Mouse (Mus musculus) kidney, embryonic 14.5 days (tissue): ENCODE measurements around the gene Rxfp1. TPM values are rescaled to one million over a fixed set of nuclear protein-coding genes. Genes with fewer than 3 reads are reported as not detected.
"Not testable (repeated sequence)": the region's sequence is repeated elsewhere in the genome, so short reads cannot be mapped to it uniquely, and the experiment has no call there.

Experiments
- ATAC-seq: fragments of 200-750 bp; cut with Nextera tagmentation; 2 replicates; pipeline ENCODE4 v1.8.0; 2017; ENCODE audit warnings: moderate number of reproducible peaks, mild to moderate bottlenecking, moderate TSS enrichment, moderate library complexity; ENCODE audit not compliant: low FRiP score, low TSS enrichment
- H3K27ac ChIP-seq: fragments of 300-500 bp; sonication (generic); 2 replicates; pipeline ENCODE4 v1.5.1; 2014; ENCODE audit warnings: low read depth, mild to moderate bottlenecking, low read length, moderate library complexity, mixed read lengths
- H3K27me3 ChIP-seq: fragments of 300-500 bp; sonication (generic); 2 replicates; pipeline ENCODE4 v1.6.1; 2014; ENCODE audit warnings: mild to moderate bottlenecking, low read length; ENCODE audit not compliant: control insufficient read depth, insufficient read depth
- H3K36me3 ChIP-seq: fragments of 300-500 bp; sonication (generic); 2 replicates; pipeline ENCODE4 v1.6.1; 2014; ENCODE audit warnings: low read length, mixed read lengths; ENCODE audit not compliant: control insufficient read depth, insufficient read depth
- H3K4me1 ChIP-seq: fragments of 300-500 bp; sonication (generic); 2 replicates; pipeline ENCODE4 v1.6.1; 2014; ENCODE audit warnings: low read length, mixed read lengths; ENCODE audit not compliant: control insufficient read depth, insufficient read depth
- H3K4me2 ChIP-seq: fragments of 300-500 bp; sonication (generic); replicated peaks from 2 replicates; pipeline ENCODE4 v1.6.1; 2014; ENCODE audit warnings: low read depth, mild to moderate bottlenecking, low read length
- H3K4me3 ChIP-seq: fragments of 300-500 bp; sonication (generic); 2 replicates; pipeline ENCODE4 v1.5.1; 2014; ENCODE audit warnings: mild to moderate bottlenecking, low read length
- H3K9ac ChIP-seq: fragments of 300-500 bp; sonication (generic); 2 replicates; pipeline ENCODE4 v1.6.1; 2014; ENCODE audit warnings: low read depth, mild to moderate bottlenecking, low read length, moderate library complexity
- H3K9me3 ChIP-seq: fragments of 300-500 bp; sonication (generic); 2 replicates; pipeline ENCODE4 v1.6.1; 2016; ENCODE audit warnings: low read length; ENCODE audit not compliant: control insufficient read depth
- WGBS: fragments of 180-500 bp; shearing (Covaris S2); extraction: QIAGEN DNeasy Blood & Tissue Kit; methylation state at CpG from one replicate; pipeline ENCODE4 v1.1.7; 2014; 5-methylcytosine and 5-hydroxymethylcytosine counted together
- polyA plus RNA-seq: library from polyadenylated mRNA; unstranded; fragments of >200 nt; fragmentation: Nextera tagmentation; extraction: Ambion mirVana; gene quantifications from 2 replicates; pipeline ENCODE4 v1.2.1, GENCODE M21; 2014

Gene Rxfp1
- polyA plus RNA-seq, 1 experiment from 2014 or later = not detected

DNA sequence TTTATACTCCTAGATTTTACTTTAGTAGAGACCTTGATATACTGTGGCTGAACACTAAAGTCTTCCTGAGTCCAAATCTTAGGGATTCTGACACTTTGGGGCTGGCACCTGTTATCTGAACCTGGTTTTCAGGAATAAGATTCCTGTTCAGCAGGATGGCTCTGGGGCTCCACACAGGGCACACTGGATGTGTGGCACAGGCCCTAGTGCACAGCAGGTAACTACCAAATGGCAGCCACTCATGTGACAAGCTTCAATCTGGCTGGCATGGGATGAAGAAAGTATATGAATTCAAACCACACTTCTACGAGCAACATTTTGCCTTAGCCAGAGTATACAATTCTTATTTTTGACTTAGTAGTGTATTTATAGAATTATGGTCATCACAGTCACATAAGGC, 771 bp upstream of the Rxfp1 start:
- H3K27ac ChIP-seq = no peak overlapping the region
- no peaks in the 10 kb centered on the region for H3K9me3 ChIP-seq
- no peak overlapping the region for H3K9ac ChIP-seq
- H3K4me2 ChIP-seq = no peak overlapping the region
- no peak overlapping the region for H3K4me3 ChIP-seq
- no peaks in the 10 kb centered on the region for H3K36me3 ChIP-seq
- H3K27me3 ChIP-seq = no peaks in the 10 kb centered on the region
- H3K4me1 ChIP-seq = no peaks in the 10 kb centered on the region
- 89% methylated on average over 1 of the region's 1 CpGs for WGBS
- ATAC-seq = no peak

DNA sequence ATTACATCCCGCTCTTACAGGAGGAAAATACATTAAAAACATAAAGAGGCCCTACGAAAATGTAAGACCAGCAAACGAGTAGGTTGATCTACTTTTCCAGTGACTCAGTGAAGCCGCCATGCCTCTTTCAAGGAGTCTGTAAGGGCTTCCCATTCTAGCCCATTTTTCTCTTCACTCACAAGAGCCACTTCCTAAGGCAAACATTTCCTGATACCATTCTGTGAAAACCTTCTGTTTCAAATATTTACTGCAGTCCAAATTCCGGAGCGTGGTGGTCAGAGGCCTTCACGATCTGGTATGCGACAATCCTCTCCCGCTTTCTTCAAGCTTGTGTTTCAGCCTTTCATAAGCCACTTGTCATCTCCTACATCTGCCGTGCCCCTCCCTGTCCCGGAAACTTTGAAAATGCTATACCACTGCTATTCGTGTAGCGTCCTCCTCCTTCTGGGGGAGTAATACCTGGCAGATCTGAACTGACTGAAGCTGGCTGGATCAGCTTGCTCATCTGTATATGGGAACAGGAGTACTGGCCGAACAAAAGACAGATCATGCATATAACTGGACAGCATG, 11.1 kb downstream of the Rxfp1 start:
- 78% methylated on average over 14 of the region's 14 CpGs for WGBS
- ATAC-seq = no peak
- H3K27ac ChIP-seq = no peak overlapping the region

DNA sequence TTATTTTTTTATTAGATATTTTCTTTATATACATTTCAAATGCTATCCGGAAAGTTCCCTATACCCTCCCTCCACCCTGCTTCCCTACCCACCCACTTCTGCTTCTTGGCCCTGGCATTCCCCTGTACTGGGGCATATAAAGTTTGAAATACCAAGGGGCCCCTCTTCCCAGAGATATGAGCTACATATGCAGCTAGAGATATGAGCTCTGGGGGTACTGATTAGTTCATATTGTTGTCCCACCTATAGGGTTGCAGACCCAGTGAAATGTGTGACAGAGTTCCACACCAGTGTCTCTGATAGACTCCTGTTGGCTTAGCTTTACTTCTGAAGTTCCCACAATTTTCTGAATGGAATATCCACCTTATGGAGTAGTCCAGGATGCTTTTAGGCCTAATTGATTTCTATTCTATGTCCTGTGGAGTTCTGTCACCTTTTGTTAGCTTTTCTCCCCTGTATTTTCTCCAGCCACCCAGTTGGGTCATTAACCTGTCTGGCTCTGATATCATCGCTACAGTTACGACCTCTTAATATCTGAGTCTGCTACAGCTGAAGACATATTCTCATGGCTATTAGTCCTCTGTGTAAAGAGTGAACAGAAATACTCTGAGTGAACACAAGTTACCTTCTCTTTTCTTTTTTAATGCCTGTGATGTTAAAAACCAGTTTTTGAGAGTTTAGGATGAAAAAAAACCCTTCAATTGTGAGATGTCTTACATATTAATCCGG, 16.8 kb downstream of the Rxfp1 start:
- H3K9ac ChIP-seq = no peak overlapping the region
- H3K36me3 ChIP-seq = no peaks in the 10 kb centered on the region
- H3K9me3 ChIP-seq = no peaks in the 10 kb centered on the region
- no peak overlapping the region for H3K4me3 ChIP-seq
- H3K27me3 ChIP-seq = no peaks in the 10 kb centered on the region
- H3K27ac ChIP-seq = no peak overlapping the region
- no peaks in the 10 kb centered on the region for H3K4me1 ChIP-seq
- no peak overlapping the region for H3K4me2 ChIP-seq
- no peak for ATAC-seq
- 77% methylated on average over 4 of the region's 4 CpGs for WGBS

More for the DNA sequence above, 11.1 kb downstream of the Rxfp1 start:
- Histone ChIP-seq H3K36me3 (no peaks in the 10 kb centered on the region), H3K4me2 (no peak overlapping the region), H3K4me1 (no peaks in the 10 kb centered on the region), H3K27me3 (no peaks in the 10 kb centered on the region), H3K4me3 (no peak overlapping the region), H3K9ac (no peak overlapping the region), H3K9me3 (no peaks in the 10 kb centered on the region)

DNA sequence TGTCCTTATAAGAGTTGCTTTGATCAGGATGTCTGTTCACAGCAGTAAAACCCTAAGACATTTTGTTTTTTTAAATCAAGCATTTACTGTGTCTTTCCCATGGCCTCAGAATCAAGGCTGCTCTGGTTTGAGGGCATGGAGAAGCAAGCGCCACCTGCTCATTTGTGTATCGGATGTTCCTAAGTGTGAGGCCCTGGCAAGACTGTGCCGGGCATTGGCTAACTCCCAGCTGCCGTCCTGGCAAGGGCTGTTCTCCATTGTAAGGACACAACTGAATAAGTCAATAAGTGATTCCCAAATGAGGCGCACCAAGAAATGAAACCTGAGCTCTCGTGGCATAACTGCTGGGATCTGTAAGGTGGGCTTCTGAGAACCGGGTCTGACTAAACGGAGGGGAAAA, 31.2 kb downstream of the Rxfp1 start:
- WGBS = 80% methylated on average over 8 of the region's 8 CpGs
- no peak overlapping the region for H3K4me3 ChIP-seq

DNA sequence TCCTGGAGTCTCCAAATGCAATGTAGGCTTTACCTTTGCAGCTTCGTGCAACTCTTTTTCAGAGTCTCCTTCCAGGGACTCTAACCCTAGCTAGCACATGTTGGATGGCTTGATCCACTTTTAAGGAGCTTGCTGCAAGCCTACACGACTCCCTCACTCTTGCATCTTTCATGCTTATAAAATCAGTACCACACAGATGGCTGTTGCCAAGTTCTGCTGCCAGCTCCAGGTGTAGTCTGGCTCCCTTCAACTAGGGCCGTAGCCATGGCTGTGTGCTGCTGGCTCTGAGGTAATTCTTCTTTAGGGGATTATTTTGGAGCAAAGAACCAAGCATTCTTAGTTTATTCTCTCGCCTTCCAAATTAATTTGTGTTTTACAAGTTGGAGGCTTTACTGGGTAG, 34.5 kb downstream of the Rxfp1 start:
- H3K9me3 ChIP-seq = no peaks in the 10 kb centered on the region
- no peak overlapping the region for H3K4me3 ChIP-seq
- H3K4me2 ChIP-seq = no peak overlapping the region
- no peak overlapping the region for H3K27ac ChIP-seq
- 89% methylated on average over 4 of the region's 4 CpGs for WGBS
- H3K4me1 ChIP-seq = no peaks in the 10 kb centered on the region
- H3K9ac ChIP-seq = no peak overlapping the region
- H3K27me3 ChIP-seq = no peaks in the 10 kb centered on the region
- no peaks in the 10 kb centered on the region for H3K36me3 ChIP-seq
- ATAC-seq = no peak

More for the DNA sequence above, 31.2 kb downstream of the Rxfp1 start:
- no peak for ATAC-seq
- no peaks in the 10 kb centered on the region for H3K4me1 ChIP-seq
- no peak overlapping the region for H3K9ac ChIP-seq
- H3K27me3 ChIP-seq = no peaks in the 10 kb centered on the region
- H3K27ac ChIP-seq = no peak overlapping the region
- 0 out of 2 replicates have a peak, but pooled peaks cover under 1% of the 10 kb centered on the region for H3K9me3 ChIP-seq
- no peaks in the 10 kb centered on the region for H3K36me3 ChIP-seq
- no peak overlapping the region for H3K4me2 ChIP-seq

DNA sequence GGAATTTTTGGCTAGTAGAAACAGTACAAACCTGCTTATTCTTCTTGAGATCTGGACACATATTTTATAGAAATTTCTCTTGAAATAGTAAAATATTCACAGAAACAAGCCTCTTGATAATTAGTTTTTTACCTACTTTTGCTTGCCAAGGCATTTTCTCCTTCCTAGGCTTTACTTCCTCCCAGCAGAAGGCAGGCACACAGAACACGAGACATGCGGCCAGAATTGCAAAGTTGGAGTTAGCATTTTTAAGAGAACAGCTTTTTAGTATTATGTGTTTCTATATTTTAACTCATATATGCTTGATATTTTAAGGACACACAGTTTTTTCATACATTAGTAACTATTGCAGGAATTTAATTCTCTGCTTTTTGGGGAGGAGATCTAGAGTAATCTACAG, 45.7 kb downstream of the Rxfp1 start:
- Histone ChIP-seq H3K4me2 (no peak overlapping the region), H3K27ac (no peak overlapping the region), H3K4me3 (no peak overlapping the region), H3K4me1 (no peaks in the 10 kb centered on the region), H3K27me3 (no peaks in the 10 kb centered on the region), H3K9me3 (0 out of 2 replicates have a peak, but pooled peaks cover 3% of the 10 kb centered on the region), H3K36me3 (no peaks in the 10 kb centered on the region), H3K9ac (no peak overlapping the region)
- WGBS = 87% methylated on average over 2 of the region's 2 CpGs
- no peak for ATAC-seq

DNA sequence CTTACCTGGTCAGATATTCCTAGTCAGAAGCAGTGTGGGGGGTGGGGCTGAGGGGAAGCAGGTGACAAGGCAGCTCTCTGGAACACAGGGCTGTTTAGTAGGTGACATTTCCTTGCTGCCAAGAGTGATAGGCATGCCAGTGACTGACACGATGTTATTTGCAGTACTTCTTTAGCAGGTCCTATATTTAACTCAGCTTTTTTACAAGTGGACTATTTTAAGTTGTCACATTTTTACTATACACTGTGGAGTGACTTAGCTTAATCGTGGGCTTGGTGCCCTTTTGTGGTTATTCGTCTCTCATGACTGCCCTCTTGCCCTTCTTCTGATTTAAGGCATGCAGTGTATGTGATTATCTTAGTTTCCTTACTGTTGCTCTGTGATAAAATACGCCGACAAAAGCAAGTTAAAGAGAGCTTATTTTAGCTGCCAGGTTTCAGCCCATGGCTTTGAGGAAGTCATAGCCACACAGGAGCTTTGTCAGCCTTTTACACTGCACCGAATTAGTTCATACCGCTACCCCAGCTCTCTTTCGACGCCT, 47.5 kb downstream of the Rxfp1 start:
- H3K4me1 ChIP-seq = no peaks in the 10 kb centered on the region
- no peak overlapping the region for H3K4me2 ChIP-seq
- no peak overlapping the region for H3K4me3 ChIP-seq
- H3K9me3 ChIP-seq = 0 out of 2 replicates have a peak, but pooled peaks cover 3% of the 10 kb centered on the region
- 83% methylated on average over 9 of the region's 9 CpGs for WGBS
- no peak for ATAC-seq
- H3K27me3 ChIP-seq = no peaks in the 10 kb centered on the region
- no peak overlapping the region for H3K9ac ChIP-seq
- H3K27ac ChIP-seq = no peak overlapping the region
- no peaks in the 10 kb centered on the region for H3K36me3 ChIP-seq

DNA sequence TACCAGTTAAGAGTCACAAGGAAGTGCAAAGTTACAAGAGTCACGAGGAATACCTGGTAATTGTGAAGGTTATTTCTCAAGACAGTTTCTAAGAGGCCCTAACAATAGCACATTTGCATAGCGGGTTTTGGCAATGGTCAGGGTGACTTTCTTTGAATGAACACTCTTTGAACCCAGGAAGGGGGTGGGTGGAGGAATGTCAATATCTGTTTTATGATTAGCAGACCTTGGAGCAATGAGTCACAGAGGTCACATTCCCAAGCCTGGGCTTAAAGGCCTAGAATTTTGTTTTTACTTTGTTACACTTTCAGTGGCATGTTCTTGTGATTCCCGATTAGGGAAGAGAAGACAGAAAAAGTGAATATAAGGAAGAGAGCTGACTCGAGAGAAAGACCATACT, 49.6 kb downstream of the Rxfp1 start:
- H3K4me3 ChIP-seq, H3K27me3 ChIP-seq, ATAC-seq, H3K9ac ChIP-seq, H3K27ac ChIP-seq, H3K4me1 ChIP-seq, H3K36me3 ChIP-seq, H3K9me3 ChIP-seq, H3K4me2 ChIP-seq: not testable (repeated sequence)
- 82% methylated on average over 4 of the region's 4 CpGs for WGBS

DNA sequence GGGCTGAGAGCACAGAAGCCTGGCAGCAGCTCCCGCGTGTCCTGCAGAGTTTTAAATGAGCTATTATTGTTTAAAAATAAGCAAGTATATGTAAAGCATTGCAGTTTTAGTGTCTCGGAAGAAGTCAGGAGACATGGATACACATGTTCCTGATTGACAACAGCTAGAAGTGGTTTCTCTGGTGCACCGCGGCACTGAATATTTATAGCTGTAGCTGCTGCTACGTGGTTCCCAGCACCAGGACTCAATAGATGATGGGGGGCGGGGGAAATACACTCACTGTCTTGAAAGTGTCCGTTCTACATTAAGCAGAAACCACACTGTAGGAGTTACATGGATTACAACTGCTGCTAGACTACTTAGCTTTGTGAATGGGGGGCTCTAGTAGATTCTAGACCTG, 54.2 kb downstream of the Rxfp1 start:
- no peaks in the 10 kb centered on the region for H3K27me3 ChIP-seq
- no peaks in the 10 kb centered on the region for H3K36me3 ChIP-seq
- 85% methylated on average over 8 of the region's 8 CpGs for WGBS
- no peak overlapping the region for H3K9ac ChIP-seq
- no peak overlapping the region for H3K27ac ChIP-seq
- no peak overlapping the region for H3K4me3 ChIP-seq
- H3K9me3 ChIP-seq = 0 out of 2 replicates have a peak, but pooled peaks cover 3% of the 10 kb centered on the region
- no peak overlapping the region for H3K4me2 ChIP-seq
- no peaks in the 10 kb centered on the region for H3K4me1 ChIP-seq
- no peak for ATAC-seq
